ENCODE assay signal across 8 mouse cellular contexts in the genomic region with DNA sequence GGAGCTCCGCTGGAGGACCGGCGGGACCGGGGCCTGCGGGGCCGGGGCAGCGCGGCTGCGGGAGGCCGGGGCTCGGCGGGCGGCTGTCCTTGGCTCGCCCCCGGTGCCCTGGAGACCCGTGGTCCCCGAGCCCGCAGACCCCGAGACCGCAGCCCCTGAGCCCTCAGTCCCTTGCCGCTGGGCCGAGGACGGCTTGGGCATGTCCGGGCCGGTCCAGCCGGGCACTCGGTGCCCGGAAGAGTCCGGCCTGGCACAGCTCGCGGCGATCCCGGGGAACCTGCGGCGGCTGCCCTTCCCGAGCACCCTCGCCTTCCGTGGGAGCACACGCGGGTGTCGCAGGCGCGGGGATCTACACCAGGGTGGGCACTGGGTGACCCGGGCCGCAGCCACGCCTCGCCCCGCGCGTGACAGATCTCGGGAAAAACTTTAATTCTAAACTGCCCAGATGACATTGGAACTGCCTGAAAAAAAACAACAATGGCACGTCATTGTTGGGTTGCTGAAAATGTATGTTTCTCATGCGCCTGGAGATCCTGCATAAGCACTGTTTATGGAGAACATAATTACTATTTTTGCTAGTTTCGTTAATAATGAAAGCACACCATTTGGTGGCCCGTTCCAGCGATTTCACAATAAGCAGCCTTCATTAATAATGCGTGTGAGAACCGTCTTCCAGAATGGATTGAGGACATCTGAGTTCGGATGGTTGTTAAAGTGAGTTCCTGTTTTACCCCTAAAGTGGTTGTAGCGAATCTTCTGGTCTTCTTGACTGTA. TPM values are rescaled to one million over a fixed set of nuclear protein-coding genes. Genes with fewer than 3 reads are reported as not detected.
DNase-seq lines count a peak whose midpoint lies in the region; ATAC-seq lines count a peak whose summit lies in the region.

No protein-coding gene starts in this region.

- peak overlapping the region; percentile 94 for H3K27ac ChIP-seq in heart, embryonic 16.5 days (ENCODE audit: low read length)
- peak overlapping the region; percentile 62; the same call in 1 of the 2 replicates for H3K27ac ChIP-seq in limb, embryonic 12.5 days
- no peak overlapping the region for H3K27ac ChIP-seq in midbrain, embryonic 14.5 days (replicated peaks; ENCODE audit: low read depth, low read length)

- peaks cover 43% of the 10 kb centered on the region for H3K4me1 ChIP-seq in heart, embryonic 16.5 days (ENCODE audit: control insufficient read depth, insufficient read depth, low read length)
- H3K4me1 ChIP-seq in limb, embryonic 12.5 days (replicated peaks) = 0 out of 2 replicates have a peak, but pooled peaks cover 2% of the 10 kb centered on the region
- H3K4me1 ChIP-seq in midbrain, embryonic 14.5 days (ENCODE audit: control insufficient read depth, insufficient read depth, low read length) = no peaks in the 10 kb centered on the region

- WGBS in heart, embryonic 16.5 days = under 1% methylated on average over 52 of the region's 60 CpGs
- 2% methylated on average over 50 of the region's 60 CpGs for WGBS in limb, embryonic 12.5 days
- WGBS in midbrain, embryonic 14.5 days = under 1% methylated on average over 59 of the region's 60 CpGs

- peak overlapping the region; percentile 98 for H3K9ac ChIP-seq in heart, embryonic 16.5 days (ENCODE audit: low read length)
- H3K9ac ChIP-seq in limb, embryonic 12.5 days (replicated peaks) = peak overlapping the region; percentile 91
- peak overlapping the region; percentile 74 for H3K9ac ChIP-seq in midbrain, embryonic 14.5 days (replicated peaks; ENCODE audit: low read length)

- DNase-seq in frontal cortex, adult 2 months (ENCODE audit: extremely low spot score in 1 of 2, low spot score in 1 of 2) = no peak
- peak; percentile 61 for DNase-seq in NIH3T3 (ENCODE audit: low read depth)
- DNase-seq in embryo, embryonic 11 days = peak; percentile 50
- peak; percentile 49 for DNase-seq in midbrain, embryonic 14.5 days
- DNase-seq in urinary bladder, postnatal 36 days (ENCODE audit: low spot score in 2 of 2) = peak; percentile 51 to 64

- H3K36me3 ChIP-seq in heart, embryonic 16.5 days (ENCODE audit: control insufficient read depth, insufficient read depth) = no peaks in the 10 kb centered on the region
- no peaks in the 10 kb centered on the region for H3K36me3 ChIP-seq in limb, embryonic 12.5 days
- no peaks in the 10 kb centered on the region for H3K36me3 ChIP-seq in midbrain, embryonic 14.5 days (ENCODE audit: control insufficient read depth, insufficient read depth, low read length)

- H3K9me3 ChIP-seq in heart, embryonic 16.5 days (replicated peaks; ENCODE audit: control insufficient read depth, low read length) = no peaks in the 10 kb centered on the region
- H3K9me3 ChIP-seq in limb, embryonic 12.5 days = no peaks in the 10 kb centered on the region
- no peaks in the 10 kb centered on the region for H3K9me3 ChIP-seq in midbrain, embryonic 14.5 days (ENCODE audit: control insufficient read depth, low read length)

- peak; percentile 44; the same call in 1 of the 2 replicates for ATAC-seq in frontal cortex, adult (ENCODE audit: low TSS enrichment)
- peak; percentile 54; the same call in 1 of the 2 replicates for ATAC-seq in heart, embryonic 16.5 days (replicated peaks; ENCODE audit: extremely low read depth, insufficient read depth, low FRiP score)
- ATAC-seq in limb, embryonic 12.5 days (ENCODE audit: insufficient number of reproducible peaks, insufficient read depth, low FRiP score, low TSS enrichment, low read depth) = 0 out of 2 replicates have a peak, but pooled peaks have one; percentile 52
- peak; percentile 46; the same call in 1 of the 2 replicates for ATAC-seq in midbrain, embryonic 14.5 days (ENCODE audit: low FRiP score, low TSS enrichment)

- H3K4me2 ChIP-seq in heart, embryonic 16.5 days (ENCODE audit: low read depth, low read length) = peak overlapping the region; percentile 59
- peak overlapping the region; percentile 89 for H3K4me2 ChIP-seq in limb, embryonic 12.5 days
- peak overlapping the region; percentile 99 for H3K4me2 ChIP-seq in midbrain, embryonic 14.5 days (ENCODE audit: low read length)

- H3K4me3 ChIP-seq in heart, embryonic 16.5 days (ENCODE audit: low read length) = peak overlapping the region; percentile 89
- H3K4me3 ChIP-seq in limb, embryonic 12.5 days (replicated peaks) = peak overlapping the region; percentile 92
- H3K4me3 ChIP-seq in midbrain, embryonic 14.5 days (replicated peaks; ENCODE audit: low read depth, low read length) = peak overlapping the region; percentile 78

- H3K27me3 ChIP-seq in heart, embryonic 16.5 days (ENCODE audit: control insufficient read depth, insufficient read depth, low read length) = no peaks in the 10 kb centered on the region
- H3K27me3 ChIP-seq in limb, embryonic 12.5 days = peaks cover 5% of the 10 kb centered on the region; the same call in 1 of the 2 replicates
- no peaks in the 10 kb centered on the region for H3K27me3 ChIP-seq in midbrain, embryonic 14.5 days (ENCODE audit: control insufficient read depth, insufficient read depth, low read length)

RNA-seq across cellular contexts. Expression of a gene that starts 0.6 kb away (rescaled TPM):
- 9.0 and 9.9 TPM in 2 replicates for polyA plus RNA-seq in frontal cortex, adult 2 months (2012; rRNA removed)
- polyA plus RNA-seq in heart, embryonic 16.5 days (2015; fragmentation: Nextera tagmentation; extraction: Ambion mirVana) = 46.4 and 49.4 TPM in 2 replicates
- 9.7 and 10.9 TPM in 2 replicates for polyA plus RNA-seq in limb, embryonic 12.5 days (2016; fragmentation: Nextera tagmentation; extraction: Ambion mirVana)
- 3.8 and 6.6 TPM in 2 replicates for polyA plus RNA-seq in midbrain, embryonic 14.5 days (2014; fragmentation: Nextera tagmentation; extraction: Ambion mirVana)

Comparison
In these comparisons a context has a peak if more than half of its experiments do, and no peak if none do; other contexts are left out.
1. DNase-seq: peak in NIH3T3 (single experiment), embryo, embryonic 11 days (single experiment), midbrain, embryonic 14.5 days (single experiment) and urinary bladder, postnatal 36 days (2 of 2); none in frontal cortex, adult 2 months (0 of 2).
2. Peak in every context shown above with its lines, with median percentiles within 50 percentile points of each other: ATAC-seq, H3K4me2 ChIP-seq, H3K4me3 ChIP-seq and H3K9ac ChIP-seq.